Mouse (Mus musculus) colon, adult 2 months (tissue): ENCODE measurements around the gene Olfr63. TPM values are rescaled to one million over a fixed set of nuclear protein-coding genes. Genes with fewer than 3 reads are reported as not detected.

ENCODE experiments used
- polyA plus RNA-seq: library from polyadenylated mRNA; depleted of rRNA; stranded (reverse); fragments of >200 nt; gene quantifications from 2 replicates; pipeline ENCODE4 v1.2.3, GENCODE M21; 2012; rRNA removed

The Olfr63 gene
- not detected in 2 replicates for polyA plus RNA-seq

GRCm38 (mm10) chr17:33264376-33264775 lies at the start of gene Olfr63:
Olfr63 (plus strand) TSS chr17:33264676.

GRCm38 (mm10) chr17:33221590-33221989 lies 42.9 kb upstream of the Olfr63 start, which contains the start of gene Olfr1564:
Olfr1564 (minus strand) TSS chr17:33221690.

GRCm38 (mm10) chr17:33254530-33255318 lies 9.8 kb upstream of the Olfr63 start, which contains the start of gene Zfp955a:
Zfp955a (minus strand) TSS chr17:33255145.

GRCm38 (mm10) chr17:33289039-33289875 lies 24.8 kb downstream of the Olfr63 start, which contains the start of gene Zfp955b:
Zfp955b (plus strand) TSS chr17:33289544.

Other genes starting within 250 kb of the Olfr63 start
- 0.13 and 0.16 TPM in 2 replicates for gene Zfp763, start 231.3 kb upstream of the Olfr63 start, polyA plus RNA-seq
- not detected in 2 replicates for gene 4921501E09Rik, start 196.6 kb upstream of the Olfr63 start, polyA plus RNA-seq
- 0.87 and 1.1 TPM in 2 replicates for gene Zfp563, start 175.4 kb upstream of the Olfr63 start, polyA plus RNA-seq
- not detected in 2 replicates for gene Morc2b, start 125.0 kb upstream of the Olfr63 start, polyA plus RNA-seq
- not detected in 2 replicates for gene Olfr55, start 96.2 kb upstream of the Olfr63 start, polyA plus RNA-seq
- not detected in 2 replicates for gene Olfr239, start 73.4 kb upstream of the Olfr63 start, polyA plus RNA-seq
- not detected in 2 replicates for gene Olfr1564, start 43.0 kb upstream of the Olfr63 start, polyA plus RNA-seq
- 0.31 and 0.44 TPM in 2 replicates for gene Zfp955a, start 9.5 kb upstream of the Olfr63 start, polyA plus RNA-seq
- 0.80 and 0.95 TPM in 2 replicates for gene Zfp955b, start 24.9 kb downstream of the Olfr63 start, polyA plus RNA-seq
- 0.41 and 0.93 TPM in 2 replicates for gene Zfp81, start 94.2 kb downstream of the Olfr63 start, polyA plus RNA-seq
- 0.78 and 0.81 TPM in 2 replicates for gene Zfp101, start 130.0 kb downstream of the Olfr63 start, polyA plus RNA-seq
- 0.08 and 0.31 TPM in 2 replicates for gene Actl9, start 168.2 kb downstream of the Olfr63 start, polyA plus RNA-seq